Mouse (Mus musculus) heart, embryonic 11.5 days (tissue): ENCODE results near the gene Cnksr1. TPM values are rescaled to one million over a fixed set of nuclear protein-coding genes. Genes with fewer than 3 reads are reported as not detected.
A peak's percentile ranks its signal among the peaks of the same experiment; 100 is the strongest.
"Not testable (repeated sequence)": the region's sequence is repeated elsewhere in the genome, so short reads cannot be mapped to it uniquely, and the experiment has no call there.

Experiments
- ATAC-seq: fragments of 200-750 bp; cut with Nextera tagmentation; replicated peaks from 2 replicates; pipeline ENCODE4 v1.8.0; 2017; ENCODE audit warnings: moderate library complexity; ENCODE audit not compliant: insufficient number of reproducible peaks, low FRiP score, low TSS enrichment
- H3K27ac ChIP-seq: fragments of 300-500 bp; sonication (generic); 2 replicates; pipeline ENCODE4 v1.5.1; 2014; ENCODE audit warnings: mild to moderate bottlenecking, low read depth, low read length
- H3K27me3 ChIP-seq: fragments of 300-500 bp; sonication (generic); 2 replicates; pipeline ENCODE4 v1.6.1; 2014; ENCODE audit warnings: mild to moderate bottlenecking, low read length, mixed read lengths; ENCODE audit not compliant: control insufficient read depth, insufficient read depth
- H3K36me3 ChIP-seq: fragments of 300-500 bp; sonication (generic); 2 replicates; pipeline ENCODE4 v1.6.1; 2014; ENCODE audit warnings: mild to moderate bottlenecking, low read length, moderate library complexity, mixed read lengths; ENCODE audit not compliant: control insufficient read depth, insufficient read depth
- H3K4me1 ChIP-seq: fragments of 300-500 bp; sonication (generic); 2 replicates; pipeline ENCODE4 v1.6.1; 2014; ENCODE audit warnings: low read length; ENCODE audit not compliant: control insufficient read depth, insufficient read depth
- H3K4me2 ChIP-seq: fragments of 300-500 bp; sonication (generic); 2 replicates; pipeline ENCODE4 v1.6.1; 2014; ENCODE audit warnings: mild to moderate bottlenecking, moderate library complexity
- H3K4me3 ChIP-seq: fragments of 300-500 bp; sonication (generic); 2 replicates; pipeline ENCODE4 v1.5.1; 2014; ENCODE audit warnings: low read depth, low read length
- H3K9ac ChIP-seq: fragments of 300-500 bp; sonication (generic); 2 replicates; pipeline ENCODE4 v1.6.1; 2014; ENCODE audit warnings: mild to moderate bottlenecking, low read depth, low read length, moderate library complexity
- H3K9me3 ChIP-seq: fragments of 300-500 bp; sonication (generic); replicated peaks from 2 replicates; pipeline ENCODE4 v1.6.1; 2016; ENCODE audit warnings: low read length; ENCODE audit not compliant: control insufficient read depth
- WGBS: fragments of 180-500 bp; shearing (Covaris S2); extraction: QIAGEN DNeasy Blood & Tissue Kit; methylation state at CpG from one replicate; pipeline ENCODE4 v1.1.7; 2014; ENCODE audit not compliant: insufficient replicate concordance; 5-methylcytosine and 5-hydroxymethylcytosine counted together
- polyA plus RNA-seq: library from polyadenylated mRNA; unstranded; fragments of >200 nt; fragmentation: Nextera tagmentation; extraction: Ambion mirVana; gene quantifications from 2 replicates; pipeline ENCODE4 v1.2.1, GENCODE M21; 2014

Gene Cnksr1
- polyA plus RNA-seq, 1 experiment from 2014 or later: 0.63 TPM

DNA sequence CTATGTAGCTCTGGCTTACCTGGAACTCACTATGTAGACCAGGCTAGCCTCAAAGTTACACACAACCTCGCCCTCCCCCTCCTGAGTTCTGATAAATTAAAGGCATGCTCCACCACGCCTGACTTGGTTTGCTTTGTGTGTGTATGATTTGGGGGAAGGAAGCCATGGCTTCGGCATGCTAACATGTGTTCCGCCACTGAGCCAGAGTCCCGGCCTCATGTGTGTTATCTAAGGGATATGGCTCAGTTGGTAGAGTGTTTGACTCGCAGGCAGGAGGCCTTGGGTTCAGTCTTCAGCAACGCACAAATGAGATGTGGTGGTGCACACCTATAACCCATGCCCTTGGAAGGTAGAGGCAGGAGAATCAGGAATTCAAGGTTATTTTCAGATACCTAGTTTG, 33.8 kb upstream of the Cnksr1 start:
- no peaks in the 10 kb centered on the region for H3K27me3 ChIP-seq
- H3K27ac ChIP-seq: no peak overlapping the region
- no peak for ATAC-seq
- 81% methylated on average over 7 of the region's 7 CpGs for WGBS
- H3K9me3 ChIP-seq: no peaks in the 10 kb centered on the region
- no peak overlapping the region for H3K4me3 ChIP-seq
- H3K4me2 ChIP-seq: no peak overlapping the region
- peaks cover 6% of the 10 kb centered on the region; the same call in 1 of the 2 replicates for H3K4me1 ChIP-seq
- no peak overlapping the region for H3K9ac ChIP-seq
- no peaks in the 10 kb centered on the region for H3K36me3 ChIP-seq

DNA sequence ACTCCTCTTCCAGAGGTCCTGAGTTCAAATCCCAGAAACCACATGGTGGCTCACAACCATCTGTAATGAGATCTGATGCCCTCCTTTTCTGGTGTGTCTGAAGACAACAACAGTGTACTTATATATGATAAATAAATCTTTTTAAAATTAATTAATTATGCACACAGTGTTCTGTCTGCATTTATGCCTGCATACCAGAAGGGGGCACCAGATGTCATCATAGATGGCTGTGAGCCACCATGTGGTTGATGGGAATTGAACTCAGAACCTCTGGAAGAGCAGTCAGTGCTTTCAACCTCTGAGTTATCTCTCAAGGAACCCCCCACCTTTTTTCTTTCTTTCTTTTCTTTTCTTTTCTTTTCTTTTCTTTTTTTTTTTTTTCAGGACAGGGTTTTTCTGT, 31.4 kb upstream of the Cnksr1 start:
- ATAC-seq, H3K36me3 ChIP-seq, H3K9ac ChIP-seq, H3K27me3 ChIP-seq, H3K27ac ChIP-seq, H3K4me3 ChIP-seq, H3K4me1 ChIP-seq, H3K9me3 ChIP-seq, H3K4me2 ChIP-seq: not testable (repeated sequence)

DNA sequence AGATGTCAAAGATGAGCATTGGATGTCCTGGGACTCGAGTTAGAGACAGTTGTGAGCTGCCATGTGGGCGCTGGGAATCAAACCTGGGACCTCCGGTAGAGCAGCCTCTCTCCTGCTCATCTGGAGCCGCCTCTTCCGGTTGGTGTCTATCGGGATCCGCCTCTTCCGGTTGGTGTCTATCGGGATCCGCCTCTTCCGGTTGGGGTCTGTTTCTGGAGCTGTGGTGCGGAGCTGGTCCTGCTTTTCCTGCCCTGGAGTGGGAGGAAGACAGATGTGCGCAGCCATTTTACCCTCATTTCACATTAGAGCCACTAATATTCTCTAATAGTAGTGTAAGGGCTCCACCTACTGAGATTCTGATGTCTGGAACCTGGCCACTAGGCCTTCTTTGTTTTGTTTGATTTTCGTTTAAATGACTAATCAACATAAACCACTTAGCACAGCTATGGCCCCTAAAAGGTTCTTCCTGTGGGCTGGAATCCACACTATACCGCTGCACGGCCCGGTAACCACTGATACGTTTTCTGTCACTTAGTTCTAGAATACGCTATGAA, 30.0 kb upstream of the Cnksr1 start:
- no peak overlapping the region for H3K9ac ChIP-seq
- H3K9me3 ChIP-seq: no peaks in the 10 kb centered on the region
- no peaks in the 10 kb centered on the region for H3K27me3 ChIP-seq
- no peaks in the 10 kb centered on the region for H3K36me3 ChIP-seq
- H3K4me2 ChIP-seq: no peak overlapping the region
- H3K4me3 ChIP-seq: no peak overlapping the region
- H3K27ac ChIP-seq: no peak overlapping the region
- WGBS: 79% methylated on average over 19 of the region's 19 CpGs
- H3K4me1 ChIP-seq: peaks cover 4% of the 10 kb centered on the region; the same call in 1 of the 2 replicates
- ATAC-seq: no peak

DNA sequence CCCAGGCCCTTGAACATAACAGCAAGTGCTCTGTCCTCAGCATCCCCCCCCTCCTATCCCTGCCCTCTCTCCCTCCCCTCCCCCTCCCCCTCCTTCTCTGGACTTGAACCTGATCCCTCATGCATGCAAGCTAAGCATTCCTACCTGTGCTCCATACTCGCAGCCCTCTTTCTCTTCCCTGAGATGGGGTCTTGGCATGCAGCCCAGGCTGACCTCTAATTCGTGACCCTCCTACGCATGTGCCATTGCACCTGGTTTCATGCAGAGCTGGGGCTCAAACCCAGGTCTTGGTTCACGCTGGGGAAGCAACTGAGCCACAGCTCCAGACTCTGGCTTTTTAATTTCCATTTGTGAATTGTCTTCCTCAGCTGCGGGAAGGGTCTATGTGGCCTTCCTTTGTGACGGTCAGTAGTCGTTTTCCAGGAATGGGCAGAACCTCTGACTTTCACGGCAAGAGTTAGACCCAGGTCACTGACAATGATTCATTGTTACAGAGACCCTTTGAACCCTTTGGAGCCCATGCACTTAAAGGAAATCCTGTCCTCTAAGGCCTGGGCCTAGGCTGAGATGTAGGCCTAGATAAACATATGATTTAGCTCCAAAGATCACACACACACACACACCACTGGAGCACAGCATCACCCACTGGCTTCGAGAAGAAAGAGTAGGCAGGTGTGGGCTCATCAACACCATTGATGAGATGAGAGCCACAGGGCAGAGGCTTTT, 27.8 kb upstream of the Cnksr1 start:
- Histone ChIP-seq H3K9me3 (no peaks in the 10 kb centered on the region), H3K27me3 (no peaks in the 10 kb centered on the region), H3K9ac (no peak overlapping the region), H3K36me3 (no peaks in the 10 kb centered on the region), H3K4me3 (no peak overlapping the region), H3K4me1 (no peaks in the 10 kb centered on the region), H3K27ac (no peak overlapping the region), H3K4me2 (no peak overlapping the region)
- no peak for ATAC-seq
- WGBS: 71% methylated on average over 9 of the region's 9 CpGs

DNA sequence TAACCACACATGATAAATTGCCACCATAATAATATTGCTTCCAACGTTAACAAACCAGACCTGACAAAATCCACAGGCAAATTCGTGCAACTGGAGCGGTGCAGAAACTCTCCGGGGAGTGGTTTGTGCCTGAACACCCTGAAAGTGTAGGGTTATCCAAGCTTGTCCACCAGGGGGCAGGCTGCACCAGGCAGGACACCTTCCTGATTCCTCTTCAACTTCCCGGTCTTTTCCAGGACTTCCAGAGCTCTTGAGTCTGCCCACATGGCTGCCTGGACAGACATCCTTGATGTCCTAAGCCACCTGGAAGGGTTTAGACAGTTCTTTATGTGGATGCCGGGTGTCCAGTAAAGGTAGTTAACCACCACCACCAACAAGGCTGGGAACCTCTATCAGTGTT, 25.0 kb upstream of the Cnksr1 start:
- no peak for ATAC-seq

DNA sequence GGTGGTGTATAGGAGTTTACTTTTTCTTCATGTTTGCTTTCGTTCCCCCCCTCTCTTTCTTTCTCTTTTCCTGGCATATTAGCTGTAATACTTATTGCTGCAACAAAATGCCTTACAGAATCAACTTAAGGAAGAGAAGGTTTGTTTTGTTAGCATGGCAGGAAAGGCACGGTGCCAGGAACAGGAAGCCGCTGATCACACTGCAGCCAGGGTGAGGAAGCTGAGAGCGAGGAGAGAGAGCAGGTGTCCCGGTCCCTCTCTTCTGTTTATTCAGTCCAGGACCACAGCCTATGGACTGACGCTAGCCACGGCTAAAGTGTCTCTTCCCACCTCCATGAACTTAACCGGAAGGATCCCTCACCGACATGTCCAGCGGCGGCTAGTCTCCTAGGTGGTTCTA, 20.2 kb upstream of the Cnksr1 start:
- H3K27ac ChIP-seq: no peak overlapping the region
- 58% methylated on average over 11 of the region's 11 CpGs for WGBS
- H3K4me1 ChIP-seq: peaks cover 38% of the 10 kb centered on the region
- H3K36me3 ChIP-seq: no peaks in the 10 kb centered on the region
- ATAC-seq: no peak
- H3K9me3 ChIP-seq: no peaks in the 10 kb centered on the region
- H3K27me3 ChIP-seq: peaks cover 5% of the 10 kb centered on the region
- no peak overlapping the region for H3K4me3 ChIP-seq
- no peak overlapping the region for H3K4me2 ChIP-seq
- no peak overlapping the region for H3K9ac ChIP-seq

More for the DNA sequence above, 25.0 kb upstream of the Cnksr1 start:
- Histone ChIP-seq H3K4me2 (no peak overlapping the region), H3K9me3 (no peaks in the 10 kb centered on the region), H3K4me1 (no peaks in the 10 kb centered on the region), H3K9ac (no peak overlapping the region), H3K4me3 (no peak overlapping the region), H3K27ac (no peak overlapping the region), H3K27me3 (no peaks in the 10 kb centered on the region), H3K36me3 (no peaks in the 10 kb centered on the region)
- 27% methylated on average over 6 of the region's 6 CpGs for WGBS

DNA sequence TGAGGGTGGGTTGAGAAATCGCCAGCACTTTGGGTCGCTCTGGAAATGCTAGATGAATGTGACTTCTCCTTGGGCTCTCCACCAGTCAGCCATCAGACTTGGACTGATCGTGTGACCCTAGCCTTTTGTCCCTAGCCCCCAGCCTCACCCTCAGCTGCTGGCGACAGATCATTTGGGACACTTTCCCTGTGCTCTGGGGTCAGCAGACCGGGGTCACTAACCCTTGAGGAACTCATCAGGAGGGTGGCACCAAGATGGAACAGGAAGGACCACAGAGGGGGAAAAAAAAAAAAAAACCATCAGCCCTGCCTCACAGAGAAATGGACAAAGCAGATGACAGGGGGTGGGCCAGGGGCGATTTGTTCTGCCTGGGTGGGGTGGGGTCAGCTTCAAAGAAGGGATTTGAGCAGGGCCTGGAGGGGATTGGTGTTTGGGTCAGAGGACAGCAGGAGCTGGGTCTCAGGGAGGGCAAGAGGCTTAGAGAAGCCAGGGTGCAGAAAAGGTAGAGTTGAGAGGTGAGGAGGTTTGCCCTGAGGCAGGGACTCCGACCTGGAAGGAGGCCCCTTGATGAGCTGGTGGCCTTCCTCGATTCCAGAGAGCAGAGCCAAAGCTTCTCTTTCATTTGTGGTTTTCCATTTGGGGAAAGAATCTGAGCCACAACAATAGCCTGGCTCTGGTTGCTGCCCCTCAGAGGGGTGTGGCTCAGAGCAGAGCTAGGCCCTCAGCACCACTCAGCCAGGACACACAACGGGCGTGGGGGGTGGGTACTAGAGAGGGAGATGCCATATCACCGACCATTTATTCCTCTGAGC, 19.2 kb upstream of the Cnksr1 start:
- 14% methylated on average over 11 of the region's 11 CpGs for WGBS
- Histone ChIP-seq H3K9me3 (no peaks in the 10 kb centered on the region), H3K27ac (peak overlapping the region; percentile 32), H3K9ac (peak overlapping the region; percentile 58), H3K36me3 (no peaks in the 10 kb centered on the region), H3K4me3 (no peak overlapping the region), H3K27me3 (peaks cover 13% of the 10 kb centered on the region), H3K4me2 (peak overlapping the region; percentile 55), H3K4me1 (peaks cover 43% of the 10 kb centered on the region)
- no peak for ATAC-seq

DNA sequence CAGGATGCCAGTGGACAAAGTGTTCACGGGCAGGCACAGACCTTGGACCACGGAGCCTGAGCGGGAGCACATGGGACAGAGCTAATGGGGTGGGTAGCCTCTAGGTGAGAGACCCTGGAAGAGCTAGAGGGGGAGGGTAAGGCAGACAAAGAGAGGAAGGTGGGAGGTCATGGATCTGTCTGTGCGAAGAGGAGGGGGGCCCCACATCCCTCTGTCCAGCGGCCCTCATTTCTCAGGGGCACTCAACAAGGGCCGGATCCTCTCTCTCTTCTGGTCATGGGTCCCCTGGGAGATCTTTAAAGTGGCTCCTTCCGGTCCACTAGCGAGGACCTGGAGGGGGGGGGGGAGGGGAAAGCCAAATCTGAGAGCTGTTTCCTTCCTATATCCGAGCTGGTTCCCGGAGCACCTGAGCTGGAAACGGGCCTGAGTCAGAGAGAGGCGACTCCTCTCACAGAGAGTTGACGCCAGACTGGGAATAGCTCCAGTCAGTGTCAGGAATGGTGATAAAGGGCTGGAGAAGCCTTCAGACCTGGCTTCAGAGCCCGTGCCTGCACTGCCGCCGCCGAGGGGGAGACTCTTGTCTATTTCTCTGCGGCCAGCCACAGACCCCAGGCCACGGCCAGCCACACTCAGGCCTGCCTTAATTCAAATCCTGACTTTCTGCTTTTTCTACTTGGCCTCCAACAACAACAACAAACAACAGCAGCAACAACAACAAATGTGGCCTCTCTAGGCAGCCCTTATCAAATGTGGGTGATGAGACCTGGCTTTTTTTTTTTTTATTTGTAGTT, 18.4 kb upstream of the Cnksr1 start:
- H3K9ac ChIP-seq: peak overlapping the region; percentile 58
- peaks cover 21% of the 10 kb centered on the region for H3K27me3 ChIP-seq
- 9% methylated on average over 18 of the region's 19 CpGs for WGBS
- ATAC-seq: 0 out of 2 replicates have a peak, but pooled peaks have one; percentile 16
- H3K4me3 ChIP-seq: no peak overlapping the region
- peak overlapping the region; percentile 55 for H3K4me2 ChIP-seq
- H3K36me3 ChIP-seq: no peaks in the 10 kb centered on the region
- H3K4me1 ChIP-seq: peaks cover 51% of the 10 kb centered on the region
- peak overlapping the region; percentile 32 for H3K27ac ChIP-seq
- H3K9me3 ChIP-seq: no peaks in the 10 kb centered on the region
